Mouse (Mus musculus): Measurements from ENCODE around the gene Ap1s2. TPM values are rescaled to one million over a fixed set of nuclear protein-coding genes. Genes with fewer than 3 reads are reported as not detected.

Gene Ap1s2
- polyA plus RNA-seq, 1 experiment = 2.3 TPM

DNA sequence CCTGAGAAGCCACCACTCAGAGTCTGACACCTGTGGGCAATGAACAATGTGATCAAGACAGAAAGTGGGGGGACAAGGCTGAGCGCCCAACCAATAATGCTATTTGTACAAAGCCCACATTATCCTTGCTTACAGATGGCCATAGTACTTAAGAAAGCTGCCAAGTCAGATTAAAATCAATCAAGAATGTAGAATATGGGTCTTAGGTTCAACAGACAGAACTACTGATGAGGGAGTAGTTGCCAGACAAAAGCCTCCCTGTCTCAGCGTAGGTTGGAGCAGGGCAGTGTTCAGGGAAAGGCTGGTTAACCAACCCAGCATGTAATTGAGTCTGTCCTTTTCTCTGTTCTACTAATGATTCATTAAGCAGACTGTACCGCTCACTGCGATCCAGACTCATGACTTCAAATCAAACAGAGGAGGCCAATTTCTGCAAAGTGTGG lies 23.3 kb upstream of the Ap1s2 start:
- Histone ChIP-seq H3K4me3 (ENCODE audit: control insufficient read depth, low read depth, low read length) (no peak overlapping the region), H3K27ac (ENCODE audit: control insufficient read depth, insufficient read depth, low read depth, low read length) (no peak overlapping the region), H3K4me1 (ENCODE audit: control insufficient read depth, insufficient read depth, low read length) (no peaks in the 10 kb centered on the region), H3K36me3 (ENCODE audit: control insufficient read depth, insufficient read depth, low read length) (no peaks in the 10 kb centered on the region), H3K27me3 (ENCODE audit: control insufficient read depth, insufficient read depth, low read length) (no peaks in the 10 kb centered on the region)
- TF ChIP-seq CTCF (IDR thresholded peaks at IDR 0.05; ENCODE audit: control insufficient read depth, insufficient read depth, insufficient replicate concordance, low read depth, low read length) = no peak
- no peak for TF ChIP-seq POLR2A (IDR thresholded peaks at IDR 0.05; ENCODE audit: control insufficient read depth, low read depth, low read length)

GRCm38 (mm10) chrX:163897354-163897753 lies 11.5 kb upstream of the Ap1s2 start:
- TF ChIP-seq CTCF (IDR thresholded peaks at IDR 0.05; ENCODE audit: control insufficient read depth, insufficient read depth, insufficient replicate concordance, low read depth, low read length) = no peak
- no peak for TF ChIP-seq POLR2A (IDR thresholded peaks at IDR 0.05; ENCODE audit: control insufficient read depth, low read depth, low read length)
- Histone ChIP-seq H3K36me3 (ENCODE audit: control insufficient read depth, insufficient read depth, low read length) (no peaks in the 10 kb centered on the region), H3K4me1 (ENCODE audit: control insufficient read depth, insufficient read depth, low read length) (no peaks in the 10 kb centered on the region), H3K27ac (ENCODE audit: control insufficient read depth, insufficient read depth, low read depth, low read length) (no peak overlapping the region), H3K4me3 (ENCODE audit: control insufficient read depth, low read depth, low read length) (no peak overlapping the region), H3K27me3 (ENCODE audit: control insufficient read depth, insufficient read depth, low read length) (no peaks in the 10 kb centered on the region)

DNA sequence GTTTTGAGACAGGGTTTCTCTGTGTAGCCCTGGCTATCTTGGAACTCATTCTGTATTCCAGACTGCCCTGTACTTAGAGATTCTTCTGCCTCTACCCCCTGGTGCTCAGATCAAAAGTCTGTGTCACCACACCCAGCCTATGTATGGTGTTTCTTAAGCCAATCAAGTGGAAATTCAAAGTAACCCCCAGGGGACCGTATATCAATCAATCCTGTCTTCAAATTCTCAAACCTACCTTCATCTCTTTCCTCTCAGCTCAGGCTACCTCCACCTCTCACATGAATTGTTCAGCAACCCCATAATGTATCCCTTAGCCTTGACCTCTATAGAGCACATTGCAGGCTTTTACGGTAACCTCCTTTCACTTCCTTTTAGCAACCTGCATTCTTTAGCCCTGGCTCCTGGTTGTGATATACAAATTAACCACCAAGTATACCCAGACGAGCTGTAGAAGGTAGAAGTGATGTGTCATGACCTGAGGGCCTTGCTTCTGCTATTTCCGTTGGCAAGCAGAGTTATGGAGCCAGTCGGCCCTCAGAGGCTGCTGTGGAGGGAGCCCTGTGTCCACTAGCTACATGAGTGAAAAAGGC lies 9.3 kb upstream of the Ap1s2 start:
- Histone ChIP-seq H3K36me3 (ENCODE audit: control insufficient read depth, insufficient read depth, low read length) (no peaks in the 10 kb centered on the region), H3K4me3 (ENCODE audit: control insufficient read depth, low read depth, low read length) (no peak overlapping the region), H3K4me1 (ENCODE audit: control insufficient read depth, insufficient read depth, low read length) (no peaks in the 10 kb centered on the region), H3K27ac (ENCODE audit: control insufficient read depth, insufficient read depth, low read depth, low read length) (no peak overlapping the region), H3K27me3 (ENCODE audit: control insufficient read depth, insufficient read depth, low read length) (no peaks in the 10 kb centered on the region)
- TF ChIP-seq POLR2A (IDR thresholded peaks at IDR 0.05; ENCODE audit: control insufficient read depth, low read depth, low read length) (no peak), CTCF (IDR thresholded peaks at IDR 0.05; ENCODE audit: control insufficient read depth, insufficient read depth, insufficient replicate concordance, low read depth, low read length) (no peak)

DNA sequence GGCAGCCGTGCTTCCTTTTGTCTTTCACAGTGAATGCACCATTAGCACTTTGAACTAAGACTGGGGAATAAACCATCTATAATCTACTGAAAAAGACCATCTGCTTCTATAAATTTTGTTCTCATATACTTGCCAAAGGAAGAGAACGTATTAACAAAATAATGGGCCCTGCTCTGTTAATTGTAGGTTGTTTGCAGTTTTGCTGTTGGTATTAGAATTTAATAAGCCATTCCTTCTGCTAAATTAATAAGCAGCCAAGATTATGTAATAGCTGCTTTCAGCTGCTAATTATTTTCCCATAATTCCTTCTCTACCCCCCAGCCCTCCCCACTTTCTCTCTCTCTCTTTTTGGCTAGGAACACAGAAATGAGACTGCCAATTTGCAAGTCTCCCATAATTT lies 2.0 kb upstream of the Ap1s2 start:
- TF ChIP-seq POLR2A (IDR thresholded peaks at IDR 0.05; ENCODE audit: control insufficient read depth, low read depth, low read length) (no peak), CTCF (IDR thresholded peaks at IDR 0.05; ENCODE audit: control insufficient read depth, insufficient read depth, insufficient replicate concordance, low read depth, low read length) (no peak)
- no peaks in the 10 kb centered on the region for H3K27me3 ChIP-seq (ENCODE audit: control insufficient read depth, insufficient read depth, low read length)

DNA sequence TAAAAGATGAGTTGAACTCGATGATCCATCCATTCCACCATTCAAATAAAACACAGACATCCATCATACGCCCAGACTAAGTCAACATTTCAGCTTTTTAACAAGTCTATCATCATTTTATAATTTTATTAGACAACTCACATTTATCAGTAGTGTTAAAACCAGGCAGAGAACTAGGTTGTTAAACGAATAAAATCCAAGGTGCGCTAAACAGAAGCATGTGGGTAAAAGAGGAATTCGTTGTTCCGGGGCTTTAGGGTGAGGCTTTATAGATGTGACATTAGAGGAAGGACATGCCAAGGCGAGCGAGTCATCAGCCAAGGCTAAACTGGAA lies 847 bp upstream of the Ap1s2 start:
- Histone ChIP-seq H3K27me3 (ENCODE audit: control insufficient read depth, insufficient read depth, low read length) (no peaks in the 10 kb centered on the region), H3K27ac (ENCODE audit: control insufficient read depth, insufficient read depth, low read depth, low read length) (peak overlapping the region; percentile 68), H3K36me3 (ENCODE audit: control insufficient read depth, insufficient read depth, low read length) (no peaks in the 10 kb centered on the region)

More for the DNA sequence above, 2.0 kb upstream of the Ap1s2 start:
- no peaks in the 10 kb centered on the region for H3K4me1 ChIP-seq (ENCODE audit: control insufficient read depth, insufficient read depth, low read length)
- no peak overlapping the region for H3K4me3 ChIP-seq (ENCODE audit: control insufficient read depth, low read depth, low read length)
- no peak overlapping the region for H3K27ac ChIP-seq (ENCODE audit: control insufficient read depth, insufficient read depth, low read depth, low read length)
- H3K36me3 ChIP-seq (ENCODE audit: control insufficient read depth, insufficient read depth, low read length) = no peaks in the 10 kb centered on the region

DNA sequence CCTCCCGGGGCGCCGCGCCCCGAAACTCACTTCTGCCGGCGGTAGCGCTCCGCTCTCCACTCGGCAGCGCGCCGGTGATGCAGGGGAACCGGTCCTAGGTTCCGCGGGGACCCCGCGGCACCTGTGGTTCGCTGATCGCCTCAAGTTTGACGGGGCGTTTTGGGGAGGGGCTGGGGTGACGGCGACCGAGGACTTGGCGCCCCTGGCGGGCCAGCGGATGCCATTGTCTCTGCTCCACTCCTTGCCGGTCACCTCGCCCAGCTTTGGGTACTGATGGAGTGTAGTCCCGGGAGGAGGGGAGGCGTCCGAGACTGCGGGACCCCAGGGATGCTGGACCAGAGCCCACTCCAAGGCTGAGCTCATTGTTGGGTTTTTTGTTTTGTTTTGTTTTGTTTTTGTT lies 564 bp downstream of the Ap1s2 start:
- H3K4me3 ChIP-seq (ENCODE audit: control insufficient read depth, low read depth, low read length) = peak overlapping the region; percentile 84
- no peaks in the 10 kb centered on the region for H3K4me1 ChIP-seq (ENCODE audit: control insufficient read depth, insufficient read depth, low read length)
- no peaks in the 10 kb centered on the region for H3K27me3 ChIP-seq (ENCODE audit: control insufficient read depth, insufficient read depth, low read length)
- TF ChIP-seq POLR2A (IDR thresholded peaks at IDR 0.05; ENCODE audit: control insufficient read depth, low read depth, low read length) (peak; percentile 0; the same call in 1 of the 2 replicates), CTCF (IDR thresholded peaks at IDR 0.05; ENCODE audit: control insufficient read depth, insufficient read depth, insufficient replicate concordance, low read depth, low read length) (no peak)
- peak overlapping the region; percentile 84 for H3K27ac ChIP-seq (ENCODE audit: control insufficient read depth, insufficient read depth, low read depth, low read length)
- no peaks in the 10 kb centered on the region for H3K36me3 ChIP-seq (ENCODE audit: control insufficient read depth, insufficient read depth, low read length)

More for the DNA sequence above, 847 bp upstream of the Ap1s2 start:
- peak overlapping the region; percentile 84 for H3K4me3 ChIP-seq (ENCODE audit: control insufficient read depth, low read depth, low read length)
- TF ChIP-seq CTCF (IDR thresholded peaks at IDR 0.05; ENCODE audit: control insufficient read depth, insufficient read depth, insufficient replicate concordance, low read depth, low read length) = no peak
- no peak for TF ChIP-seq POLR2A (IDR thresholded peaks at IDR 0.05; ENCODE audit: control insufficient read depth, low read depth, low read length)
- H3K4me1 ChIP-seq (ENCODE audit: control insufficient read depth, insufficient read depth, low read length) = no peaks in the 10 kb centered on the region

- Histone ChIP-seq H3K36me3 (ENCODE audit: control insufficient read depth, insufficient read depth, low read length) (no peaks in the 10 kb centered on the region), H3K4me1 (ENCODE audit: control insufficient read depth, insufficient read depth, low read length) (no peaks in the 10 kb centered on the region), H3K4me3 (ENCODE audit: control insufficient read depth, low read depth, low read length) (no peak overlapping the region), H3K27me3 (ENCODE audit: control insufficient read depth, insufficient read depth, low read length) (no peaks in the 10 kb centered on the region), H3K27ac (ENCODE audit: control insufficient read depth, insufficient read depth, low read depth, low read length) (no peak overlapping the region)
- TF ChIP-seq POLR2A (IDR thresholded peaks at IDR 0.05; ENCODE audit: control insufficient read depth, low read depth, low read length) (no peak), CTCF (IDR thresholded peaks at IDR 0.05; ENCODE audit: control insufficient read depth, insufficient read depth, insufficient replicate concordance, low read depth, low read length) (no peak)
Observed at GRCm38 (mm10) chrX:163912791-163913190, 4.0 kb downstream of the Ap1s2 start.

Data from testis, adult 2 months (tissue).